Mouse (Mus musculus): ENCODE data around the gene Gm16485. TPM values are rescaled to one million over a fixed set of nuclear protein-coding genes. Genes with fewer than 3 reads are reported as not detected.

The Gm16485 gene
- total RNA-seq (2021) = not detected
- long read RNA-seq, experiment 1 = 0 reads
- long read RNA-seq, experiment 2 = 0 reads

- DNase-seq (ENCODE audit: low spot score) = no peak
Observed at GRCm38 (mm10) chr9:8971491-8971890, at the start of gene Gm16485. Gm16485 (plus strand) TSS chr9:8971791.

- DNase-seq (ENCODE audit: low spot score) = no peak
Observed at GRCm38 (mm10) chr9:8927561-8927960, 44.0 kb upstream of the Gm16485 start.

GRCm38 (mm10) chr9:8937753-8938152, 33.8 kb upstream of the Gm16485 start:
- no peak for DNase-seq (ENCODE audit: low spot score)

GRCm38 (mm10) chr9:8953306-8953705, 18.3 kb upstream of the Gm16485 start:
- DNase-seq (ENCODE audit: low spot score) = no peak

GRCm38 (mm10) chr9:8964512-8965133, 7.0 kb upstream of the Gm16485 start:
- peak; percentile 3 for DNase-seq (ENCODE audit: low spot score)

GRCm38 (mm10) chr9:8970240-8970639, 1.4 kb upstream of the Gm16485 start:
- DNase-seq (ENCODE audit: low spot score) = peak; percentile 55

- no peak for DNase-seq (ENCODE audit: low spot score)
Observed at GRCm38 (mm10) chr9:8977775-8978174, 6.2 kb downstream of the Gm16485 start.

- no peak for DNase-seq (ENCODE audit: low spot score)
Observed at GRCm38 (mm10) chr9:8982315-8982714, 10.7 kb downstream of the Gm16485 start.

- no peak for DNase-seq (ENCODE audit: low spot score)
Observed at GRCm38 (mm10) chr9:8996494-8996893, 24.9 kb downstream of the Gm16485 start.

GRCm38 (mm10) chr9:9001170-9001569, 29.6 kb downstream of the Gm16485 start:
- no peak for DNase-seq (ENCODE audit: low spot score)

GRCm38 (mm10) chr9:9015108-9015507, 43.5 kb downstream of the Gm16485 start:
- no peak for DNase-seq (ENCODE audit: low spot score)

Other genes with a start within 250 kb of the Gm16485 start
- gene Pgr, start 72.0 kb upstream of the Gm16485 start, total RNA-seq (2021) = not detected